Mouse (Mus musculus): ENCODE results near the gene Ptp4a2. TPM values are rescaled to one million over a fixed set of nuclear protein-coding genes. Genes with fewer than 3 reads are reported as not detected.

Gene Ptp4a2
- 2,130 TPM for polyA plus RNA-seq (2014; fragmentation: Illumina TruSeq; extraction: RNeasy Lipid Tissue Mini Kit (QIAGEN cat#74804); ENCODE audit: low read depth, low replicate concordance)

GRCm38 (mm10) chr4:129810798-129811604, at the start of gene Ptp4a2:
Ptp4a2 (plus strand) TSS chr4:129811219.

Other genes with a start within 250 kb of the Ptp4a2 start
- 0.28 TPM for gene Lck, start 237.6 kb upstream of the Ptp4a2 start, polyA plus RNA-seq (2014; fragmentation: Illumina TruSeq; extraction: RNeasy Lipid Tissue Mini Kit (QIAGEN cat#74804); ENCODE audit: low read depth, low replicate concordance)
- not detected for gene Fam167b, start 232.7 kb upstream of the Ptp4a2 start, polyA plus RNA-seq (2014; fragmentation: Illumina TruSeq; extraction: RNeasy Lipid Tissue Mini Kit (QIAGEN cat#74804); ENCODE audit: low read depth, low replicate concordance)
- gene Eif3i, start 210.6 kb upstream of the Ptp4a2 start, polyA plus RNA-seq (2014; fragmentation: Illumina TruSeq; extraction: RNeasy Lipid Tissue Mini Kit (QIAGEN cat#74804); ENCODE audit: low read depth, low replicate concordance), result 24.2 TPM
- 65.5 TPM for gene Tmem234, start 210.6 kb upstream of the Ptp4a2 start, polyA plus RNA-seq (2014; fragmentation: Illumina TruSeq; extraction: RNeasy Lipid Tissue Mini Kit (QIAGEN cat#74804); ENCODE audit: low read depth, low replicate concordance)
- gene Dcdc2b, start 197.0 kb upstream of the Ptp4a2 start, polyA plus RNA-seq (2014; fragmentation: Illumina TruSeq; extraction: RNeasy Lipid Tissue Mini Kit (QIAGEN cat#74804); ENCODE audit: low read depth, low replicate concordance), result not detected
- gene Iqcc, start 192.1 kb upstream of the Ptp4a2 start, polyA plus RNA-seq (2014; fragmentation: Illumina TruSeq; extraction: RNeasy Lipid Tissue Mini Kit (QIAGEN cat#74804); ENCODE audit: low read depth, low replicate concordance), result 10.8 TPM
- 4.7 TPM for gene Ccdc28b, start 187.3 kb upstream of the Ptp4a2 start, polyA plus RNA-seq (2014; fragmentation: Illumina TruSeq; extraction: RNeasy Lipid Tissue Mini Kit (QIAGEN cat#74804); ENCODE audit: low read depth, low replicate concordance)
- 14.2 TPM for gene Txlna, start 170.2 kb upstream of the Ptp4a2 start, polyA plus RNA-seq (2014; fragmentation: Illumina TruSeq; extraction: RNeasy Lipid Tissue Mini Kit (QIAGEN cat#74804); ENCODE audit: low read depth, low replicate concordance)
- gene Kpna6, start 138.5 kb upstream of the Ptp4a2 start, polyA plus RNA-seq (2014; fragmentation: Illumina TruSeq; extraction: RNeasy Lipid Tissue Mini Kit (QIAGEN cat#74804); ENCODE audit: low read depth, low replicate concordance), result 35.6 TPM
- 1.3 TPM for gene Tmem39b, start 114.4 kb upstream of the Ptp4a2 start, polyA plus RNA-seq (2014; fragmentation: Illumina TruSeq; extraction: RNeasy Lipid Tissue Mini Kit (QIAGEN cat#74804); ENCODE audit: low read depth, low replicate concordance)
- gene Khdrbs1, start 68.9 kb upstream of the Ptp4a2 start, polyA plus RNA-seq (2014; fragmentation: Illumina TruSeq; extraction: RNeasy Lipid Tissue Mini Kit (QIAGEN cat#74804); ENCODE audit: low read depth, low replicate concordance), result 149 TPM
- not detected for gene Spocd1, start 118.0 kb downstream of the Ptp4a2 start, polyA plus RNA-seq (2014; fragmentation: Illumina TruSeq; extraction: RNeasy Lipid Tissue Mini Kit (QIAGEN cat#74804); ENCODE audit: low read depth, low replicate concordance)
- gene Adgrb2, start 173.7 kb downstream of the Ptp4a2 start, polyA plus RNA-seq (2014; fragmentation: Illumina TruSeq; extraction: RNeasy Lipid Tissue Mini Kit (QIAGEN cat#74804); ENCODE audit: low read depth, low replicate concordance), result not detected
- gene Col16a1, start 236.6 kb downstream of the Ptp4a2 start, polyA plus RNA-seq (2014; fragmentation: Illumina TruSeq; extraction: RNeasy Lipid Tissue Mini Kit (QIAGEN cat#74804); ENCODE audit: low read depth, low replicate concordance), result 6.8 TPM

Measured in sigmoid colon, adult 10 weeks (tissue).